Mouse (Mus musculus): ENCODE results near the gene Hs6st2. TPM values are rescaled to one million over a fixed set of nuclear protein-coding genes. Genes with fewer than 3 reads are reported as not detected.

Gene Hs6st2
- polyA plus RNA-seq, 1 experiment from 2014 or later = 0.27 TPM

DNA sequence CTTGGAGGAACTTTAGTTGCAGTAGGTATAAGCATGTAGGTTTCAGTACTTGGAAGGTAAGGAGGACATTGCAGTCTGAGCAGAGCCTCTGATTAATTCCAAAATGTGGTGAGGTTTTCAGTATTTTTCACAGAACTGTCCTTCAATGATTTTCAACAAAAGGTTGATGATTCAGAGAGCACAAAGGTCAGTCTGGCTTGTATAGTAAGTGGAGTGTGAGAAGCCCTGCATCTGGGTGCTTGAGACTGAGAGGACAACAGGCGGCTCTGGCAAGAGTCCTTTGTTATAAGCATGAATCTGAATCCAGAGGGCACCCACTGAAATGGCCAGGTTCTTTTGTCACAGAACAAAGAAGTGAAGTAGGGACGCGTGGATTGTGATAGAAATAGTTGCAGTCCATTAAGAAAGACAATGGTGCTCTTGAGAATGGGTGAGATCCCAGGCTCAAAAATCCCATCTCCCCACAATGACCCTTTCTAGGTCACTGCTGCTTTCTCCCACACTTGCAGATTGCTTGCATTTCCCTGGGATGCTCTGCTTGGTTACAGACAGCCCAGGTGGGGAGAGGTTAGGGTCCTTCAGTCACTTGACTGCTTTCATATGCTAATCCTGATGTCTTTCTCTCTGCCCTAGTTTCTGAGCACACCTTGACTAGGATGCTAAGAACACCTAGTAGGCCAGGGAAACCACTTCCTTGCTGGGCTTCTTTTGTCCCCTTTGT is 2.8 kb upstream of the Hs6st2 start:
- ATAC-seq = no peak
- DNase-seq = no peak
- TF ChIP-seq EP300 (IDR thresholded peaks at IDR 0.05; ENCODE audit: low read depth) (no peak), CTCF (IDR thresholded peaks at IDR 0.05; ENCODE audit: low read depth) (no peak)

DNA sequence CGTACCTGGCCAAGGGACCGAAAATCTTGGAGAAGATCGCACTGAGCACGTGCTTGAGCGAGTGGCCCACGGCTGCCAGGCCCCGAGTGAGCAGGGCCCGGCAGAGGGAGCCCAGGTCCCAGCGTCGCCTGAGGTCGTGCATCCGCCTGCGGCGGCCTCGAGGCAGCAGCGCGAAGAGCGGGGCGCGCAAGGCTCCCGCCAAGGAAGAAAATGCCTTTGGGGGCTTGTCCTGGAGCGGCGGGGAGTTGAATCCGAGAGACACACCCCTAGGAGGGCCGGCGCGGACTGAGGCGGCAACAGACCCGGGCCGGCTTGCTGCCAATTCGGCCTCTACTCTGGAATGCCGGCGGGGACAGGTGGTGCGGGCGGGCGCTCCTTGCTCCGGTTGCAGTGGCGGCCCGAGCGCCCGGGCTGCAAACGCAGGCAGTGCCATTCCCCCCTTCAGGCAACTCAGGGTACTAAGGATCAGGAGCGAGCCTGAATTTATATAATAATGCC is 437 bp downstream of the Hs6st2 start:
- peak; percentile 14 for DNase-seq
- Histone ChIP-seq H3K9ac (replicated peaks) (no peak overlapping the region), H3K27me3 (ENCODE audit: insufficient read depth, low read length) (peaks cover 46% of the 10 kb centered on the region)

More for the DNA sequence above, 2.8 kb upstream of the Hs6st2 start:
- 58% methylated on average over 3 of the region's 3 CpGs for WGBS (ENCODE audit: insufficient replicate concordance)
- no peak overlapping the region for H3K27ac ChIP-seq (ENCODE audit: low read depth)
- H3K4me1 ChIP-seq (ENCODE audit: insufficient read depth) = peaks cover 4% of the 10 kb centered on the region; the same call in 1 of the 2 replicates
- H3K9me3 ChIP-seq (ENCODE audit: low read length) = no peaks in the 10 kb centered on the region
- no peak overlapping the region for H3K4me3 ChIP-seq (ENCODE audit: low read depth, low read length)
- H3K36me3 ChIP-seq (replicated peaks; ENCODE audit: insufficient read depth, low read length) = no peaks in the 10 kb centered on the region
- H3K9ac ChIP-seq (replicated peaks) = no peak overlapping the region
- H3K27me3 ChIP-seq (ENCODE audit: insufficient read depth, low read length) = peaks cover 31% of the 10 kb centered on the region
- no peak overlapping the region for H3K4me2 ChIP-seq (ENCODE audit: low read depth, low read length)

DNA sequence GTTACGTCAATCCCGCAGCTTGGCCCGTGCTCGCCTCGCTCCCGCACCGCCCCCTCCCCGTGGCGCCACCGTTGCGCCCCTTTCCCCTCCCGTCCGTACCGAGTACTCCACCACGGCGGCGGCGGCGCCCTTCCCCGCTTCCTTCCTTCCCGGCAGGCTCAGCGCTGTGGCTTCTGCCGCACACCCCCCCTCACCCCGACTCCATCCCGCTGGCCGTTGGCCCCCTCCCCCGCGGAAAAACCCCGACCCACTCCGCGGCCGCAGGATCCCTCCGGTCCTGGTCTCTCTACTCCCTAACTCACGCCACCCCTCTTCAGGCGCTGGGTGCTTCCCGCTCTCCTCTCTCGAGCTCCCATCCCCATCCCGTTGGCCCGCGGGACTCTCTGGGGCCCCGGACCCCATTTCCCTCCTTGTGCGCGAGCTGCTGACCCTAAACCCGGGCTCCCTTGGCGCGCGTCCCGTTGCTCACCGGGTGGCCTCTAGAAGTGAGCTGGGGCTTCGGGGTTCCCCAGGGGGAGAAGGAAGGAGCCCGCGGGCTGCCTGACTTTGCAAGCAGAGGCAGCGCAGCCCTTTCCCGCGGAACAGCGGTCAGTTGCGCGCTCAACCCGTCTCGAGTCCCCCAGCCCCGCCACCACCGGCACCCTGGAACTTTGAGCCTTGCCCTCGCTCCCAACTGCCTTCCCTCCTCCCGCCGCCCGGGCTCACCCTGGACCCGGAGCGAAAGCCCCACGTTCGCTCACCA is 1.1 kb downstream of the Hs6st2 start:
- no peak for ATAC-seq
- peak; percentile 13 for DNase-seq
- peaks cover 46% of the 10 kb centered on the region for H3K27me3 ChIP-seq (ENCODE audit: insufficient read depth, low read length)

More for the DNA sequence above, 437 bp downstream of the Hs6st2 start:
- H3K9me3 ChIP-seq (ENCODE audit: low read length) = no peaks in the 10 kb centered on the region
- H3K27ac ChIP-seq (ENCODE audit: low read depth) = no peak overlapping the region
- no peak for TF ChIP-seq CTCF (IDR thresholded peaks at IDR 0.05; ENCODE audit: low read depth)
- no peak for TF ChIP-seq EP300 (IDR thresholded peaks at IDR 0.05; ENCODE audit: low read depth)
- no peak for ATAC-seq
- H3K4me2 ChIP-seq (ENCODE audit: low read depth, low read length) = peak overlapping the region; percentile 55
- no peaks in the 10 kb centered on the region for H3K36me3 ChIP-seq (replicated peaks; ENCODE audit: insufficient read depth, low read length)
- peaks cover 4% of the 10 kb centered on the region; the same call in 1 of the 2 replicates for H3K4me1 ChIP-seq (ENCODE audit: insufficient read depth)
- peak overlapping the region; percentile 33 for H3K4me3 ChIP-seq (ENCODE audit: low read depth, low read length)
- 18% methylated on average over 43 of the region's 43 CpGs for whole genome bisulfite sequencing (ENCODE audit: insufficient replicate concordance)

DNA sequence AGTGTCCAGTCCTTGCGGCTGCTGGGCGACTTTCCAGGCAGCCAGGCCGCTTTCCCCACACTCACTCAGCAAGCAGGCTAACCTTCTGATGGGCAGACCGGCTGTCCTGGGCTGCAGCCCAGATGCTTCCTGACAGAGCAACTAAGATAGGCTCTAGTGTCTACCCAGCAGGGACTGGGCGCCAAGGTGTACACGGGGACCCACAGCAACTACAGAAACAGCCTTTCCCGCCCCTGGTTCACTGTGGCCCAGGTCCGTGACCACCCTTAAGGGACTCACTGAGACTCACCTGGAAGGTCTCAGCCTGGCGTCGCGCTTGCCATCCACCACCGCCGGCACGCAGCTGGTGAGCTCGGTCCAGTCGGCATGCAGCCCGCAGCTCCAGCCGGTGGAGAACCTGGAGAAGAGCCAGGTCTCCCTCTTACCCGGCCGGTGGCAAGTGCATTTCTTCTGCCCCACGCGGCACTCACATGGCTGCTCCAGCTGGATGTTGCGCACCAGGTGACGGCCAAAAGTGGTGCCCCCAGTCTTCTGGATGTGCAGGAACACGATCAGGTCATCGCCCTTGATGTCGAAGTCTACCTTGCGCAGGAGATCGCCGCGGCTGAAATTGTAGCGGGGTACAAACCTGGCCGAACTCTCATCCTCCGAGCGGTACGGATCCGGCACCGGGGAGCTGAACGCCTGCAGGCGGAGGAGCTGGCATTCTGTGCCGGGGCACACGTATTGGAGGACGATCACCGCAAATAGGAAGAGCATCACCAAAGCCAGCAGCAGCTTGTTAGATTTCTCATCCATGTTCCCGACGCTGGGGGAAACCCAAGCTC is 1.8 kb downstream of the Hs6st2 start:
- WGBS (ENCODE audit: insufficient replicate concordance) = 24% methylated on average over 46 of the region's 46 CpGs

More for the DNA sequence above, 1.1 kb downstream of the Hs6st2 start:
- Histone ChIP-seq H3K9me3 (ENCODE audit: low read length) (no peaks in the 10 kb centered on the region), H3K36me3 (replicated peaks; ENCODE audit: insufficient read depth, low read length) (no peaks in the 10 kb centered on the region), H3K4me3 (ENCODE audit: low read depth, low read length) (peak overlapping the region; percentile 33), H3K9ac (replicated peaks) (no peak overlapping the region), H3K4me1 (ENCODE audit: insufficient read depth) (peaks cover 4% of the 10 kb centered on the region; the same call in 1 of the 2 replicates), H3K4me2 (ENCODE audit: low read depth, low read length) (peak overlapping the region; percentile 55), H3K27ac (ENCODE audit: low read depth) (no peak overlapping the region)
- WGBS (ENCODE audit: insufficient replicate concordance) = 21% methylated on average over 48 of the region's 70 CpGs
- TF ChIP-seq EP300 (IDR thresholded peaks at IDR 0.05; ENCODE audit: low read depth) = no peak
- no peak for TF ChIP-seq CTCF (IDR thresholded peaks at IDR 0.05; ENCODE audit: low read depth)

DNA sequence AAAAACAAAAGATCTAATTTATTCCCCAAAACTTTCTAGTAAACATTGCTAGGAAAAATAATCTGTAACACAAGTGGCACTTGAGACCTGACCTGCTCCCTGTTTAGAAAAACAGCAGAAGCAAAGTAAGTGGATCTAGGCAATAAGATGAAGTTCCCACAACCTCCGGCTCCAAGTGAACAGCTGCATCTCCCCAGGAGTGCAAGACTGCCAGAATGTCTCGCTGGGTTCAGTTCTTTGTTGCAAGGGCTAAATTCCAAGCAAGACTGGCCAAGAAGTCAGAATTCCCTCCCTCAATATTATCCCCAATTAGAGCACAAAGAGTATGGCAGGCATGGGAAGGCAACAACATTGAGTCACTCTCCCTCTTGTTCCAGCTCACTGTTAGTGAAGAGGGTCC is 23.4 kb downstream of the Hs6st2 start:
- no peak for ATAC-seq
- Histone ChIP-seq H3K36me3 (replicated peaks; ENCODE audit: insufficient read depth, low read length) (no peaks in the 10 kb centered on the region), H3K9ac (replicated peaks) (no peak overlapping the region), H3K4me2 (ENCODE audit: low read depth, low read length) (no peak overlapping the region), H3K27ac (ENCODE audit: low read depth) (no peak overlapping the region), H3K4me1 (ENCODE audit: insufficient read depth) (no peaks in the 10 kb centered on the region), H3K9me3 (ENCODE audit: low read length) (no peaks in the 10 kb centered on the region), H3K4me3 (ENCODE audit: low read depth, low read length) (no peak overlapping the region), H3K27me3 (ENCODE audit: insufficient read depth, low read length) (peaks cover 1% of the 10 kb centered on the region; the same call in 1 of the 2 replicates)
- 58% methylated on average over 2 of the region's 2 CpGs for whole genome bisulfite sequencing (ENCODE audit: insufficient replicate concordance)
- no peak for TF ChIP-seq CTCF (IDR thresholded peaks at IDR 0.05; ENCODE audit: low read depth)
- TF ChIP-seq EP300 (IDR thresholded peaks at IDR 0.05; ENCODE audit: low read depth) = no peak
- DNase-seq = no peak

More for the DNA sequence above, 1.8 kb downstream of the Hs6st2 start:
- Histone ChIP-seq H3K27me3 (ENCODE audit: insufficient read depth, low read length) (peaks cover 46% of the 10 kb centered on the region), H3K36me3 (replicated peaks; ENCODE audit: insufficient read depth, low read length) (no peaks in the 10 kb centered on the region), H3K27ac (ENCODE audit: low read depth) (no peak overlapping the region), H3K4me3 (ENCODE audit: low read depth, low read length) (peak overlapping the region; percentile 33), H3K4me2 (ENCODE audit: low read depth, low read length) (peak overlapping the region; percentile 55), H3K9ac (replicated peaks) (no peak overlapping the region), H3K9me3 (ENCODE audit: low read length) (no peaks in the 10 kb centered on the region), H3K4me1 (ENCODE audit: insufficient read depth) (peaks cover 4% of the 10 kb centered on the region; the same call in 1 of the 2 replicates)
- peak; percentile 11 for DNase-seq
- TF ChIP-seq CTCF (IDR thresholded peaks at IDR 0.05; ENCODE audit: low read depth) = no peak
- TF ChIP-seq EP300 (IDR thresholded peaks at IDR 0.05; ENCODE audit: low read depth) = no peak
- no peak for ATAC-seq
